Mouse (Mus musculus) testis, adult 2 months (tissue): ENCODE measurements around the gene H2-Oa.

Experiments
- CTCF ChIP-seq: fragments of 200-500 bp; IDR thresholded peaks from 2 replicates; pipeline ENCODE4 v1.5.1; 2012; ENCODE audit warnings: low read depth, mild to moderate bottlenecking, inconsistent platforms, low read length, moderate library complexity; ENCODE audit not compliant: control insufficient read depth, insufficient read depth, insufficient replicate concordance
- POLR2A ChIP-seq: fragments of 200-500 bp; IDR thresholded peaks from 2 replicates; pipeline ENCODE4 v1.6.1; 2012; ENCODE audit warnings: low read depth, mild to moderate bottlenecking, inconsistent platforms, low read length, moderate library complexity; ENCODE audit not compliant: control insufficient read depth

DNA sequence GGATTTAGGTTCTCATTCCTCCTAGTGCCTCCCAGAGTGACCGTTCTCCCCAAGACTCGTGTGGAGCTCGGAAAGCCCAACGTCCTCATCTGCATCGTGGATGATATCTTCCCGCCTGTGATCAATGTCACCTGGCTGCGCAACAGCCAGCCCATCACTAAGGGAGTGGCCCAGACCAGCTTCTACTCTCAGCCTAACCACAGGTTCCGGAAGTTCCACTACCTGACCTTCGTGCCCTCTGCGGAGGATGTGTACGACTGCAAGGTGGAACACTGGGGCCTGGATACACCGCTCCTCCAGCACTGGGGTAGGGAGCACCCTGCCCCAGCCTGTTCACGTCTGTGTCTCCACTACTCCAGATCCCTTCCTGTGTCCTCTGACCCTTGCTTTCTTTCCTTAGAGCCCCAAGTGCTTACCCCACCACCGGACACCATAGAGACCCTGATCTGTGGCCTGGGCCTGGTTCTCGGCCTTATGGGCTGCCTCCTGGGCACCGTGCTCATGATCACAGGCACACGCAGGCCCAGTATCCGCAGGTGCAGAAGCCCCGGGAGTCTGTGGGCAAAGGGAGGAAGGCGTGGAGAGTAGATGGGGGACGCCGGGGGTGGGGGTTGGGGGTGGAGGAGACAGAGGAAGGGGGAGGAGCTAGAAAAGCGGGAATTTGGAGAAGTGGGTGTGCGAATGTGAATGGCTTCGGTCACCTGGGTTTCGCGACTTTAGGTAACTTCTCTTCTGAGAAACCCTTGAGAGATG is 2.3 kb downstream of the H2-Oa start:
- TF ChIP-seq POLR2A (no peak), CTCF (no peak)
